Mouse (Mus musculus) midbrain, embryonic 12.5 days (tissue): ENCODE data around the gene 4933428G20Rik. TPM values are rescaled to one million over a fixed set of nuclear protein-coding genes. Genes with fewer than 3 reads are reported as not detected.
A peak's percentile ranks its signal among the peaks of the same experiment; 100 is the strongest.

Experiments
- ATAC-seq: fragments of 200-750 bp; cut with Nextera tagmentation; 2 replicates; pipeline ENCODE4 v1.8.0; 2017; ENCODE audit warnings: low read depth, moderate TSS enrichment, moderate library complexity; ENCODE audit not compliant: low FRiP score
- H3K27ac ChIP-seq: fragments of 300-500 bp; sonication (generic); replicated peaks from 2 replicates; pipeline ENCODE4 v1.5.1; 2016; ENCODE audit warnings: mild to moderate bottlenecking
- H3K27me3 ChIP-seq: fragments of 300-500 bp; sonication (generic); 2 replicates; pipeline ENCODE4 v1.6.1; 2016; ENCODE audit warnings: mild to moderate bottlenecking
- H3K36me3 ChIP-seq: fragments of 300-500 bp; sonication (generic); 2 replicates; pipeline ENCODE4 v1.6.1; 2016
- H3K4me1 ChIP-seq: fragments of 300-500 bp; sonication (generic); 2 replicates; pipeline ENCODE4 v1.6.1; 2016
- H3K4me2 ChIP-seq: fragments of 300-500 bp; sonication (generic); replicated peaks from 2 replicates; pipeline ENCODE4 v1.6.1; 2016; ENCODE audit warnings: mild to moderate bottlenecking, moderate library complexity
- H3K4me3 ChIP-seq: fragments of 300-500 bp; sonication (generic); 2 replicates; pipeline ENCODE4 v1.5.1; 2016; ENCODE audit warnings: mild to moderate bottlenecking
- H3K9ac ChIP-seq: fragments of 300-500 bp; sonication (generic); replicated peaks from 2 replicates; pipeline ENCODE4 v1.6.1; 2016; ENCODE audit warnings: mild to moderate bottlenecking, moderate library complexity
- H3K9me3 ChIP-seq: fragments of 300-500 bp; sonication (generic); 2 replicates; pipeline ENCODE4 v1.6.1; 2016; ENCODE audit warnings: mild to moderate bottlenecking
- WGBS: fragments of 180-500 bp; shearing (Covaris S2); methylation state at CpG from one replicate; pipeline ENCODE4 v1.1.7; 2016; 5-methylcytosine and 5-hydroxymethylcytosine counted together
- polyA plus RNA-seq: library from polyadenylated mRNA; unstranded; fragments of >200 nt; fragmentation: Nextera tagmentation; extraction: Ambion mirVana; gene quantifications from 2 replicates; pipeline ENCODE4 v1.2.1, GENCODE M21; 2016

The 4933428G20Rik gene
- polyA plus RNA-seq, 1 experiment from 2014 or later: 0.84 TPM

DNA sequence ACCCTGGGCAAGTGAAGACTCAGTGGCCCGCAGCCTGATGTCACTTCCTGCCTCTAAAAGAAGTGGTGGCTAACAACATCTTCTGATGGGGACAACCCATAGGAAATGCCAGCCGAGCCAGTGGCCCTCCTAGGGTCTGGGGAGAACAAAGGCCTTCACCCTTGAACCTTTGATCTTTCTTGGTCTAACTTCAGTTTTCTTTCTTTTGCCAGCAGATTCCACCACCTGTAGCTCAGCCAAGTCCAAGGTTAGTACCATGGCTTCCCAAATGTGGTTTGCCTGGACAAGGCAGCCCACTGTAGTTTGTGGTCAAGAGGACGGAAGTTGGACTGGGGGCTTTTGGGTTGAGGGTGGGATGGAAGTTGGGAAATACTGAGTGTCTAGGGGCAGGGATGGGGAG, 7.3 kb downstream of the 4933428G20Rik start:
- Histone ChIP-seq H3K27ac (no peak overlapping the region), H3K9me3 (0 out of 2 replicates have a peak, but pooled peaks cover under 1% of the 10 kb centered on the region), H3K4me2 (no peak overlapping the region), H3K9ac (no peak overlapping the region), H3K4me3 (no peak overlapping the region), H3K36me3 (peaks cover 6% of the 10 kb centered on the region; the same call in 1 of the 2 replicates), H3K4me1 (0 out of 2 replicates have a peak, but pooled peaks cover 3% of the 10 kb centered on the region), H3K27me3 (peaks cover 22% of the 10 kb centered on the region)
- WGBS: 87% methylated on average over 3 of the region's 3 CpGs
- no peak for ATAC-seq

GRCm38 (mm10) chr11:97491640-97492039, 8.5 kb downstream of the 4933428G20Rik start:
- ATAC-seq: no peak
- H3K27me3 ChIP-seq: peaks cover 12% of the 10 kb centered on the region
- peaks cover 6% of the 10 kb centered on the region; the same call in 1 of the 2 replicates for H3K36me3 ChIP-seq
- H3K9ac ChIP-seq: no peak overlapping the region
- no peak overlapping the region for H3K4me2 ChIP-seq
- 75% methylated on average over 10 of the region's 10 CpGs for WGBS
- H3K4me3 ChIP-seq: no peak overlapping the region
- no peak overlapping the region for H3K27ac ChIP-seq
- H3K9me3 ChIP-seq: no peaks in the 10 kb centered on the region
- H3K4me1 ChIP-seq: 0 out of 2 replicates have a peak, but pooled peaks cover 3% of the 10 kb centered on the region

- Histone ChIP-seq H3K36me3 (peaks cover 6% of the 10 kb centered on the region; the same call in 1 of the 2 replicates), H3K4me3 (no peak overlapping the region), H3K4me1 (0 out of 2 replicates have a peak, but pooled peaks cover 3% of the 10 kb centered on the region), H3K4me2 (no peak overlapping the region), H3K9ac (no peak overlapping the region), H3K27ac (no peak overlapping the region), H3K9me3 (no peaks in the 10 kb centered on the region), H3K27me3 (peaks cover 13% of the 10 kb centered on the region; the same call in 1 of the 2 replicates)
- ATAC-seq: peak; percentile 73
- WGBS: 23% methylated on average over 16 of the region's 16 CpGs
Measured at GRCm38 (mm10) chr11:97489589-97490324, 10.4 kb downstream of the 4933428G20Rik start.

DNA sequence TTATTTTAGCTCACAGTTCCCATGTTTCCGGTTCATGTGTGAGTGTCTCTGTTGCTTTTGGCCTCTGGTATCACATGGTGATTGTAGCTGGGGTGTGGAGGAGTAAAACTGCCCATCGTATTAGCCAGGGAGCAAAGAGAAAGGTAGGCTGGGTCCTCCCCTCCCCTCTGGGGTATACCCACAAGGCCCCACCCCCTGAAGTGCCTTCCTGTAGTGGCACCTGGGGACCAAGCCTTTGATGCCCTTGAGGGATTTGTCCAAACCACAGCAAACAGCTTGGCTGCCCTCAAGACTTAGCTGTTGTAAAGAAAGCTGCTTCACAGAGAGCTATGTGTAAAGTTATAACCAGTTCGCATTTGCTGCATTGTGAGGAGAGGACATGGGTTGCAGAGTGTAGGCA, 12.5 kb downstream of the 4933428G20Rik start:
- 85% methylated on average over 3 of the region's 3 CpGs for WGBS
- Histone ChIP-seq H3K27ac (no peak overlapping the region), H3K4me3 (no peak overlapping the region), H3K9ac (no peak overlapping the region), H3K36me3 (peaks cover under 1% of the 10 kb centered on the region; the same call in 1 of the 2 replicates), H3K27me3 (peaks cover 16% of the 10 kb centered on the region; the same call in 1 of the 2 replicates), H3K4me2 (no peak overlapping the region), H3K4me1 (0 out of 2 replicates have a peak, but pooled peaks cover 3% of the 10 kb centered on the region), H3K9me3 (no peaks in the 10 kb centered on the region)
- ATAC-seq: no peak

DNA sequence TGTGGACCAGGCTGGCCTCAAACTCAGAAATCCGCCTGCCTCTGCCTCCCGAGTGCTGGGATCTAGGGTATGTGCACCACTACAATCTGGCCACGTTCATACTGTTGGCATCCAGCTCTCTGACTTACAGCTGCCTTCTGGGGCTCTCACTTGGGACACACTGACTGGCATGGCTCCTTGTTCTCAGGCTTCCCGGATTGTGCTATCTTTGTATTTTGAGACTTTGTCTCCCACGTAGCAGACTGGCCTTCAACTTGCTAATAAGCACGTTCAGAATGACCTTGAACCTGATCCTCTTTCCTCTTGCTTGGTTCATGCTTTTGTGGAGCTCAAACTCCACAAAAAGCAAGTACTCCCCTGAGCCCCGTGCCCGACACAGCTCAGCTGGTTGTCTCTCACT, 14.5 kb downstream of the 4933428G20Rik start:
- H3K27ac ChIP-seq: no peak overlapping the region
- H3K4me1 ChIP-seq: 0 out of 2 replicates have a peak, but pooled peaks cover 3% of the 10 kb centered on the region
- no peaks in the 10 kb centered on the region for H3K9me3 ChIP-seq
- peaks cover 8% of the 10 kb centered on the region; the same call in 1 of the 2 replicates for H3K27me3 ChIP-seq
- ATAC-seq: no peak
- H3K4me3 ChIP-seq: no peak overlapping the region
- H3K4me2 ChIP-seq: no peak overlapping the region
- 79% methylated on average over 8 of the region's 8 CpGs for WGBS
- no peak overlapping the region for H3K9ac ChIP-seq
- no peaks in the 10 kb centered on the region for H3K36me3 ChIP-seq

DNA sequence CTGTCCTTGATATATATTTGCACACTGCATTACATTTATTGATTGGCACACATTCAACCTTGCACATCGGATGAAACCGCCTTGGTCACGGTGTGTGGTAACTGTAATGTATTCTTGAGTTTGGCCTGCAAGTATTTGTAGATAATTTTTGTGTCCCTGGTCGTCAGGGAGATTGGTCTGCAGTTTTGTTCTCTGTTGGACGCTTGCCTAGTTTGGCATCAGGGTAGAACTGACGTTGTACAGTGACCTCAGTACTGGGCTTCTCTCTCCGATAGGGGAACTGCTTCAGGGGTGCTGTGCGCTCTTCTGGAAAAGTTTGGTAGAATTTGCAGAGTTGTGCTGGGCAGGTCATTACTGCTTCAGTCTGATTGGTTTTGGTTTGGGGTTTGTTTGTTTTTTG, 20.3 kb downstream of the 4933428G20Rik start:
- Histone ChIP-seq H3K9ac (no peak overlapping the region), H3K36me3 (peaks cover 19% of the 10 kb centered on the region; the same call in 1 of the 2 replicates), H3K9me3 (no peaks in the 10 kb centered on the region), H3K4me2 (no peak overlapping the region), H3K27me3 (peaks cover 3% of the 10 kb centered on the region; the same call in 1 of the 2 replicates), H3K4me1 (no peaks in the 10 kb centered on the region), H3K27ac (no peak overlapping the region), H3K4me3 (no peak overlapping the region)
- no peak for ATAC-seq
- 93% methylated on average over 8 of the region's 8 CpGs for WGBS

GRCm38 (mm10) chr11:97479085-97479484, 21.1 kb downstream of the 4933428G20Rik start:
- no peaks in the 10 kb centered on the region for H3K27me3 ChIP-seq
- H3K27ac ChIP-seq: no peak overlapping the region
- H3K36me3 ChIP-seq: peaks cover 19% of the 10 kb centered on the region; the same call in 1 of the 2 replicates
- H3K4me1 ChIP-seq: no peaks in the 10 kb centered on the region
- no peaks in the 10 kb centered on the region for H3K9me3 ChIP-seq
- 95% methylated on average over 10 of the region's 10 CpGs for WGBS
- H3K4me2 ChIP-seq: no peak overlapping the region
- H3K9ac ChIP-seq: no peak overlapping the region
- no peak overlapping the region for H3K4me3 ChIP-seq
- ATAC-seq: no peak

DNA sequence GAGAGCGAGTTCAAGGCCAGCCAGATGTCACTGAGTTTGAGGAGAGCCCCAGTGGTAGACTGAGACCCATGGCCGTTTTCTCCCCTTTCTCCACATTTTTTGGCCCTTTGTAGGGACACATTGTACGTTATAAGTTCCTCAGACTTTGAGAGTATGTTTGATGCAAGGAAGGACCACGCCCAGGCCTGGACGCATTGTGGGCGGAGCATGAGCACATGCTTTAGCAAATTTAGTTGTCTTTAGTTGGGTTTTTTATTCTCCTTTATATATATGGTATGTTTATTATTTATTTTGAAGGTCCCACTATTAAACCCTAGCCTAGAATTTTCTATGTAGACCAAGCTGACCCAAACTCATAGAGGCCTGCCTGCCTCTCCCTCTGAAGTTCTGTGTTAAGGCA, 21.8 kb downstream of the 4933428G20Rik start:
- H3K4me2 ChIP-seq: no peak overlapping the region

DNA sequence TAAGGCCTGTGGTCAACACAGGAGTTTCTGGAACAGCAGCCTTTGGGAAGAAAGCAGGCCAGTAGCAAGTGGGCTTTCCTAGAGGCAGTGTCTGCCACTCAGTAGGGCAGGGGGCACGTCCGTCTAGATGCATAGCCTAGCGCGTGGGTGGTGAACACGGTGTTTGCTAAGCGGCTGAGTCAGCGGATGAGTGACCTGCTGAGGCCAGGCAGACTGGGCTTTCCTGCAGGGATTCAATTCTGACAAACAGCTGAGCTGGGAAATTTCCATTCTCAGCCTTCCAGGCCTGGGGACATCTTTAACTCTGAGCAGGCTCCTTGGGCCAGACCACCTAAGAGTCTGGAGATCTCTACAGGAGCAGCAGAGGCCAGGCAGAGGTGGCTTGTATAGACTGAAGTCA, 22.7 kb downstream of the 4933428G20Rik start:
- H3K9me3 ChIP-seq: no peaks in the 10 kb centered on the region
- no peak for ATAC-seq
- H3K36me3 ChIP-seq: peaks cover 19% of the 10 kb centered on the region; the same call in 1 of the 2 replicates
- H3K4me1 ChIP-seq: no peaks in the 10 kb centered on the region
- no peak overlapping the region for H3K27ac ChIP-seq
- H3K4me3 ChIP-seq: no peak overlapping the region
- WGBS: 59% methylated on average over 7 of the region's 7 CpGs
- no peak overlapping the region for H3K9ac ChIP-seq
- no peaks in the 10 kb centered on the region for H3K27me3 ChIP-seq
- H3K4me2 ChIP-seq: no peak overlapping the region

More for the DNA sequence above, 21.8 kb downstream of the 4933428G20Rik start:
- no peaks in the 10 kb centered on the region for H3K27me3 ChIP-seq
- H3K36me3 ChIP-seq: peaks cover 19% of the 10 kb centered on the region; the same call in 1 of the 2 replicates
- no peak overlapping the region for H3K9ac ChIP-seq
- H3K4me3 ChIP-seq: no peak overlapping the region
- no peak for ATAC-seq
- no peaks in the 10 kb centered on the region for H3K9me3 ChIP-seq
- no peaks in the 10 kb centered on the region for H3K4me1 ChIP-seq
- WGBS: 89% methylated on average over 6 of the region's 6 CpGs
- no peak overlapping the region for H3K27ac ChIP-seq

GRCm38 (mm10) chr11:97476334-97477095, 23.6 kb downstream of the 4933428G20Rik start:
- peaks cover 19% of the 10 kb centered on the region; the same call in 1 of the 2 replicates for H3K36me3 ChIP-seq
- H3K9ac ChIP-seq: no peak overlapping the region
- ATAC-seq: no peak
- WGBS: 64% methylated on average over 8 of the region's 8 CpGs
- H3K4me3 ChIP-seq: no peak overlapping the region
- no peak overlapping the region for H3K27ac ChIP-seq
- H3K4me2 ChIP-seq: no peak overlapping the region
- H3K4me1 ChIP-seq: no peaks in the 10 kb centered on the region
- H3K9me3 ChIP-seq: no peaks in the 10 kb centered on the region
- H3K27me3 ChIP-seq: no peaks in the 10 kb centered on the region

DNA sequence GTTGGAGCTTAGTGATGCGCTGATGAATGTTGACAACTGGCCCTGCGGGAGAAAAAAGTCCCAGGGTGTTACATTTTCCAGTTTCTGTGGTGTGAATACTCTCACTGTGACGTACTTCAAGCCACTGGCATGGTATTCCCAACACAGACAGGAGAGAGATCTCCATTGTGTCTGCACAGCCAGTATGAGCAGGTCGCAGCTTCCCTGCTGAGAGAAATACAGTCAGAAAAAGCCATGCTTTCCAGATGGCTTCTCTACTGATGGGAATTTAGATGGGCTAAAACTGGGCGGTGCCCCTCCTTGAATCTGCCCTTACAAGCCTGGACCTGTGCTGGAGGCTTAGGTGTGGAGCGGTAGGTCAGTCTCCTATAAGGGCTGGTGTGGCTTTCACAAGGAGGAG, 28.9 kb downstream of the 4933428G20Rik start:
- no peaks in the 10 kb centered on the region for H3K4me1 ChIP-seq

DNA sequence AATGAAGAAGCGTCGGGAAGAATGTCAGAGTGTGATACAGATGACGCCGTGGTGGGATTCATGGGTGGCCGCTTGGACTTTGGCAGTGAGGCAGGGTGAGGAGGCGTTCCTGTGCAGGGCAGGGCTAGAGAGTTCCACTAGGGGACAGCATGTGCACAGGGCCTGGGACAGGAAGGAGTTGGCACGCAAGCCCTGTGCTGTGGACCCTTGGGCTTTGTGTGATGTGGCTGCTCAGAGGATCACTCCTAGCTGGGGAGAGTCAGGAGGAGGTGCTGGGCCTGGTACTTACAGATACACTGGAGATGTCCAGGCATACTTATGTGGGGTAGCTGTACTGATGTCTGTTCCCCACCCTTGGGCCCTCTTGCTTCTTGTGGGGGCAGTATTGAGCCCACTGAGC, 30.3 kb downstream of the 4933428G20Rik start:
- H3K36me3 ChIP-seq: peaks cover 31% of the 10 kb centered on the region
- no peak overlapping the region for H3K9ac ChIP-seq
- no peak for ATAC-seq
- H3K27ac ChIP-seq: no peak overlapping the region
- no peaks in the 10 kb centered on the region for H3K4me1 ChIP-seq
- no peaks in the 10 kb centered on the region for H3K27me3 ChIP-seq
- H3K4me3 ChIP-seq: no peak overlapping the region
- no peak overlapping the region for H3K4me2 ChIP-seq
- 86% methylated on average over 7 of the region's 7 CpGs for WGBS
- no peaks in the 10 kb centered on the region for H3K9me3 ChIP-seq

More for the DNA sequence above, 28.9 kb downstream of the 4933428G20Rik start:
- no peak overlapping the region for H3K9ac ChIP-seq
- WGBS: 83% methylated on average over 6 of the region's 6 CpGs
- no peaks in the 10 kb centered on the region for H3K27me3 ChIP-seq
- ATAC-seq: no peak
- H3K4me3 ChIP-seq: no peak overlapping the region
- no peaks in the 10 kb centered on the region for H3K9me3 ChIP-seq
- H3K27ac ChIP-seq: no peak overlapping the region
- H3K36me3 ChIP-seq: peaks cover 25% of the 10 kb centered on the region
- H3K4me2 ChIP-seq: no peak overlapping the region
